ENCODE assay signal across 13 mouse cellular contexts in genomic region chr6:50817430-50817829, GRCm38 (mm10).
"Had no signal": no experiment of that assay in that cellular context is flagged by ENCODE, and none has a peak within 500 bp of the region (broad histone marks: within the 10 kb centered on the region; RNA-seq: fewer than 3 reads in every experiment).

No protein-coding gene starts in this region.

- H3K4me1 ChIP-seq: liver, embryonic 12.5 days had no signal

- H3K4me3 ChIP-seq: limb, embryonic 15.5 days; liver, embryonic 12.5 days; neural tube, embryonic 13.5 days had no signal

- DNase-seq: kidney, adult 2 months; kidney, postnatal 14 days; layer of hippocampus, adult 9-11 months; layer of hippocampus, postnatal 36 days; lung, embryonic 14.5 days; lung, postnatal 10 days; midbrain, embryonic 14.5 days; retina, postnatal 1 day; thymus, postnatal 14 days had no signal

- H3K9ac ChIP-seq: limb, embryonic 15.5 days; liver, embryonic 12.5 days; lung, embryonic 14.5 days; neural tube, embryonic 13.5 days had no signal

- H3K4me2 ChIP-seq: limb, embryonic 15.5 days; liver, embryonic 12.5 days; lung, embryonic 14.5 days; neural tube, embryonic 13.5 days had no signal

- ATAC-seq: liver, embryonic 12.5 days had no signal

- H3K36me3 ChIP-seq: limb, embryonic 15.5 days; liver, embryonic 12.5 days; neural tube, embryonic 13.5 days had no signal

- H3K27me3 ChIP-seq: neural tube, embryonic 13.5 days had no signal

- H3K27ac ChIP-seq: limb, embryonic 15.5 days; liver, embryonic 12.5 days; neural tube, embryonic 13.5 days; stomach, postnatal 0 days had no signal

- H3K9me3 ChIP-seq: limb, embryonic 15.5 days; liver, embryonic 12.5 days; neural tube, embryonic 13.5 days had no signal
